Mouse (Mus musculus): ENCODE measurements at regions not wholly inside any gene's neighbourhood (a gene's known extent, or its start where the extent isn't known, plus 50 kb on each side); places are given as distances from the start of the nearest gene placed in this dataset.

- no peak for DNase-seq (ENCODE audit: low read depth, low spot score)
Observed at GRCm38 (mm10) chr2:116201248-116202223, 135.9 kb upstream of the Meis2 start.

DNA sequence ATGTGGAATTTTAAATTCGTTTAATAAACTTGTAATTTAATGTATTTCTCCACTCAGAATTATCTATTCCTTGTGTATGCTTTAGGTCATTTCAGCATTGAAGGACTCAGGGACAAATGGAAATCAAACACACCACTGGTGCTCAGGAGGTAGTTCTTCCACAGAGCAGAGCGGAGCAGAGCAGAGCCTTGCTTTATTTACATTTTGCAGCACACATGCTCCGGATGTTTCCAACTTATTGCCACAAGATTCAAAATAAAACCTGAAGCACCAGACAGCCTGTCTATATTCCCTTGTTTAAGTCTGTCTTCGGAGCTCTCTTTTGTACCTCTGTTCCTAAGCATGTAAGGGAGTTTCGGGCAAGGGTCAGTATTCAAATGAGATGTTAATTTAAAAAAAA lies 135.2 kb upstream of the Meis2 start:
- DNase-seq (ENCODE audit: low read depth, low spot score) = no peak

GRCm38 (mm10) chr2:116181861-116182260 lies 116.2 kb upstream of the Meis2 start:
- peak; percentile 75 for DNase-seq (ENCODE audit: low read depth, low spot score)

DNA sequence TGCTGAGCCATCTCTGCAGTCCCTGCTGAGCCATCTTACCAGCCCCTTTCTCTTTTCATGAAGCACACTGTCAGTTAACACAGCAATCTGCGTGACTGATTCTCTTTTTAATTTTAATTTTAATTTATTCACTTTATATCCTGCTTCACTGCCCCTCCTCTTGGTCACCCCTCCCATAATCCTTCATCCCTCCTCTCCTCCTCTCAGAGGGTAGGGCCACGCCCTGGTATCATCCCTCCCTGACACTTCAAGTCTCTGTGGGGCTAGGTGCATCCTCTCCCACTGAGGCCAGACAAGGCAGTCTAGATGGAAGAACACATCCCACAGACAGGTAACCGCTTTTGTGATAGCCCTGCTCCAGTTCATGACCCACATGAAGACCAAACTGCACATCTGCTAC lies 111.5 kb upstream of the Meis2 start:
- no peak for DNase-seq (ENCODE audit: low read depth, low spot score)

GRCm38 (mm10) chr2:116165871-116166770 lies 100.5 kb upstream of the Meis2 start:
- DNase-seq (ENCODE audit: low read depth, low spot score) = no peak

Data from telencephalon, adult 2 months (tissue).